Mouse (Mus musculus): ENCODE results near the gene Apoc3.

GRCm38 (mm10) chr9:46194809-46195208 lies 40.6 kb downstream of the Apoc3 start:
- no peak for TF ChIP-seq CTCF (IDR thresholded peaks at IDR 0.05; ENCODE audit: low read depth)
- TF ChIP-seq EP300 (IDR thresholded peaks at IDR 0.05; ENCODE audit: low read depth): no peak
